Mouse (Mus musculus) forebrain, postnatal 0 days (tissue): ENCODE measurements around the gene Fbxo2. TPM values are rescaled to one million over a fixed set of nuclear protein-coding genes. Genes with fewer than 3 reads are reported as not detected.
"Not testable (repeated sequence)": the region's sequence is repeated elsewhere in the genome, so short reads cannot be mapped to it uniquely, and the experiment has no call there.

Experiments used
- ATAC-seq: fragments of 200-750 bp; cut with Nextera tagmentation; 2 replicates; pipeline ENCODE4 v1.8.0; 2017; ENCODE audit warnings: mild to moderate bottlenecking, moderate library complexity
- DNase-seq: peaks from one replicate; pipeline ENCODE4 v3.0.0-alpha.2; 2015
- H3K27ac ChIP-seq: fragments of 300-500 bp; sonication (generic); 2 replicates; pipeline ENCODE4 v1.5.1; 2014; ENCODE audit warnings: low read depth, mild to moderate bottlenecking, antibody characterized with exemption, low read length, moderate library complexity, mixed read lengths
- H3K27me3 ChIP-seq: fragments of 300-500 bp; sonication (generic); 2 replicates; pipeline ENCODE4 v1.6.1; 2014; ENCODE audit warnings: mild to moderate bottlenecking, low read length, mixed read lengths; ENCODE audit not compliant: insufficient read depth
- H3K36me3 ChIP-seq: fragments of 300-500 bp; sonication (generic); 2 replicates; pipeline ENCODE4 v1.6.1; 2014; ENCODE audit warnings: mild to moderate bottlenecking, moderate library complexity; ENCODE audit not compliant: insufficient read depth
- H3K4me1 ChIP-seq: fragments of 300-500 bp; sonication (generic); 2 replicates; pipeline ENCODE4 v1.6.1; 2014; ENCODE audit warnings: antibody characterized with exemption; ENCODE audit not compliant: insufficient read depth
- H3K4me2 ChIP-seq: fragments of 300-500 bp; sonication (generic); 2 replicates; pipeline ENCODE4 v1.6.1; 2014; ENCODE audit warnings: low read depth, mild to moderate bottlenecking, moderate library complexity
- H3K4me3 ChIP-seq: fragments of 300-500 bp; sonication (generic); 2 replicates; pipeline ENCODE4 v1.5.1; 2014; ENCODE audit warnings: low read depth, low read length, mixed read lengths
- H3K9ac ChIP-seq: fragments of 300-500 bp; sonication (generic); 2 replicates; pipeline ENCODE4 v1.6.1; 2014; ENCODE audit warnings: mild to moderate bottlenecking
- H3K9me3 ChIP-seq: fragments of 300-500 bp; sonication (generic); 2 replicates; pipeline ENCODE4 v1.6.1; 2016; ENCODE audit warnings: low read length
- CTCF ChIP-seq: sonication (generic); IDR thresholded peaks from 2 replicates; pipeline ENCODE4 v1.5.1; 2016; ENCODE audit warnings: antibody characterized with exemption, control low read depth, low read depth
- WGBS: fragments of 180-500 bp; shearing (Covaris S2); extraction: QIAGEN DNeasy Blood & Tissue Kit; methylation state at CpG from one replicate; pipeline ENCODE4 v1.1.7; 2014; 5-methylcytosine and 5-hydroxymethylcytosine counted together
- polyA plus RNA-seq: library from polyadenylated mRNA; unstranded; fragments of >200 nt; fragmentation: Nextera tagmentation; extraction: Ambion mirVana; gene quantifications from 2 replicates; pipeline ENCODE4 v1.2.1, GENCODE M21; 2015
- total RNA-seq: library from RNA; depleted of rRNA; stranded (reverse); fragments of >200 nt; gene quantifications from 2 replicates; pipeline ENCODE4 v1.2.3, GENCODE M21; 2014

The Fbxo2 gene
- total and polyA plus RNA-seq, 2 experiments from 2014 or later, result 11.9 to 15.6 TPM

- ATAC-seq (peak; percentile 53), DNase-seq (peak; percentile 65)
- Histone ChIP-seq H3K9me3 (no peaks in the 10 kb centered on the region), H3K4me2 (peak overlapping the region; percentile 61), H3K4me1 (no peaks in the 10 kb centered on the region), H3K36me3 (no peaks in the 10 kb centered on the region), H3K9ac (peak overlapping the region; percentile 55), H3K27ac (peak overlapping the region; percentile 55; the same call in 1 of the 2 replicates), H3K4me3 (peak overlapping the region; percentile 37), H3K27me3 (peaks cover 15% of the 10 kb centered on the region)
- under 1% methylated on average over 30 of the region's 30 CpGs for WGBS
- no peak for TF ChIP-seq CTCF
Measured at GRCm38 (mm10) chr4:148173811-148174494, 13.5 kb downstream of the Fbxo2 start.

- peak overlapping the region; percentile 61 for H3K4me2 ChIP-seq
- TF ChIP-seq CTCF, result peak; percentile 34
- peak overlapping the region; percentile 37 for H3K4me3 ChIP-seq
- H3K27ac ChIP-seq, result no peak overlapping the region
- H3K9me3 ChIP-seq, result no peaks in the 10 kb centered on the region
- WGBS, result 5% methylated on average over 12 of the region's 12 CpGs
- peak overlapping the region; percentile 55 for H3K9ac ChIP-seq
- no peaks in the 10 kb centered on the region for H3K4me1 ChIP-seq
- H3K27me3 ChIP-seq, result peaks cover 15% of the 10 kb centered on the region
- H3K36me3 ChIP-seq, result no peaks in the 10 kb centered on the region
- DNase-seq, result peak; percentile 52
- ATAC-seq, result peak; percentile 27; the same call in 1 of the 2 replicates
Measured at GRCm38 (mm10) chr4:148174495-148174862, 14.1 kb downstream of the Fbxo2 start.

GRCm38 (mm10) chr4:148176603-148177002 is 16.2 kb downstream of the Fbxo2 start:
- WGBS, result 77% methylated on average over 5 of the region's 6 CpGs
- H3K4me2 ChIP-seq, result not testable (repeated sequence)

DNA sequence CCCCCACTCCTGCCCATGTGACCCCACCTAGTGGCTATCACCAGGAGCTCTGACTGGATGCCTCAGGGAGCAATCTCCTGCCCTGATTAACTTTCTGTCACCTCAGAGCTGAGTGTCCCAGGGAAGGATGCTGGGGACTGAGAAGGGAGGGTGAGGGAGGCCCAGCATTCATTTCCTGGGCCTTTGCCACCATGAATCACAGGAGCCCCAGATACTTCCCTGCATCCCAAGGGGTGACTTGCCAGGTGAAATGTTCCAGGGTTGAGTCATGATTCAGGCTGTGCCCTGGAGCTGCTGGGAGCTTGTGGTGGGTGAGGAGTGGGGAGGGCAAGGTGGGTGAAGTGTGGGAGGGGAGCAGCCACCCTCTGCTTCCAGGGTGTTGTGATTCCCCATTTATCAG is 17.3 kb downstream of the Fbxo2 start:
- Histone ChIP-seq H3K27me3 (peaks cover 5% of the 10 kb centered on the region), H3K9ac (no peak overlapping the region), H3K4me3 (no peak overlapping the region), H3K9me3 (no peaks in the 10 kb centered on the region), H3K4me1 (no peaks in the 10 kb centered on the region), H3K4me2 (no peak overlapping the region), H3K36me3 (no peaks in the 10 kb centered on the region), H3K27ac (no peak overlapping the region)
- TF ChIP-seq CTCF, result no peak
- ATAC-seq (no peak), DNase-seq (no peak)

More at GRCm38 (mm10) chr4:148176603-148177002, 16.2 kb downstream of the Fbxo2 start:
- not testable (repeated sequence) for DNase-seq, H3K9ac ChIP-seq, H3K27me3 ChIP-seq, H3K9me3 ChIP-seq, ATAC-seq, H3K36me3 ChIP-seq, H3K4me1 ChIP-seq, H3K27ac ChIP-seq, H3K4me3 ChIP-seq

- WGBS, result 79% methylated on average over 12 of the region's 12 CpGs
- no peak overlapping the region for H3K27ac ChIP-seq
- no peaks in the 10 kb centered on the region for H3K4me1 ChIP-seq
- no peak overlapping the region for H3K4me2 ChIP-seq
- no peaks in the 10 kb centered on the region; the same call in 1 of the 2 replicates for H3K27me3 ChIP-seq
- no peak overlapping the region for H3K4me3 ChIP-seq
- H3K9ac ChIP-seq, result no peak overlapping the region
- no peak for DNase-seq
- no peak for TF ChIP-seq CTCF
- ATAC-seq, result no peak
- no peaks in the 10 kb centered on the region for H3K36me3 ChIP-seq
- no peaks in the 10 kb centered on the region for H3K9me3 ChIP-seq
Measured at GRCm38 (mm10) chr4:148181483-148181882, 21.1 kb downstream of the Fbxo2 start.

DNA sequence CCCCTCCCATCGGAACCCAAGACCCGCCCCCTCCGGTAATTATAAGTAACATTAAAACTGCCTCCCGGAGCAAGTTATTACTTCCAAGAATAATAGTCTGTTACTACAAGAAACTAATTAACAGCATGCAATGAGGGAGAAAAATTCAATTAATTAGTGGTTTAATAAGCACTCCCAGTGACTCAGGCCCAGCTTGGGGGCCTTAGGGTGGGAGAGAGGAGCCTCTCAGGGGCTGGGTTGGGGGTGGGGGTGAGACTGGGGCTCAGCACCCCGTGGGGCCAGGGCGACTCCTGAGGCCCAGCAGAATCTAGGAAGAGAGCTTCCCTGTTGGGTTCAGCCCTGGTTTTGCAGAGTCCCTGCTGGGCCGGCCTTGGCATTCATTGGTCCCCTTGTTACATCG is 21.9 kb downstream of the Fbxo2 start:
- WGBS, result 15% methylated on average over 8 of the region's 8 CpGs
- TF ChIP-seq CTCF, result no peak
- Histone ChIP-seq H3K27ac (no peak overlapping the region), H3K9ac (no peak overlapping the region), H3K4me3 (no peak overlapping the region), H3K36me3 (no peaks in the 10 kb centered on the region), H3K4me2 (no peak overlapping the region), H3K9me3 (no peaks in the 10 kb centered on the region), H3K27me3 (no peaks in the 10 kb centered on the region; the same call in 1 of the 2 replicates), H3K4me1 (no peaks in the 10 kb centered on the region)
- ATAC-seq, result 0 out of 2 replicates have a peak, but pooled peaks have one; percentile 19
- no peak for DNase-seq

- WGBS, result 24% methylated on average over 9 of the region's 9 CpGs
- DNase-seq (no peak), ATAC-seq (no peak)
- H3K4me3 ChIP-seq, result no peak overlapping the region
- no peaks in the 10 kb centered on the region for H3K36me3 ChIP-seq
- H3K9me3 ChIP-seq, result no peaks in the 10 kb centered on the region
- H3K4me1 ChIP-seq, result no peaks in the 10 kb centered on the region
- no peak overlapping the region for H3K27ac ChIP-seq
- H3K4me2 ChIP-seq, result no peak overlapping the region
- TF ChIP-seq CTCF, result no peak
- no peaks in the 10 kb centered on the region for H3K27me3 ChIP-seq
- no peak overlapping the region for H3K9ac ChIP-seq
Measured at GRCm38 (mm10) chr4:148184564-148184963, 24.1 kb downstream of the Fbxo2 start.
